Mouse (Mus musculus) layer of hippocampus, postnatal 10 days (tissue): ENCODE results near the gene Wnt6. TPM values are rescaled to one million over a fixed set of nuclear protein-coding genes. Genes with fewer than 3 reads are reported as not detected.

ENCODE experiments used
- DNase-seq, 2 experiments: peaks; one replicate each; pipeline ENCODE4 v3.0.0; 2021; ENCODE audit warnings: low spot score in 2 of 2
- long read RNA-seq: library from polyadenylated mRNA; stranded (forward); transcript quantifications from one replicate; pipeline ENCODE4 v2.0.0, GENCODE M21; 2023
- total RNA-seq, 2 experiments: library from RNA; stranded (reverse); gene quantifications; 2 replicates each; pipeline ENCODE4 v1.2.3; 2021

Gene Wnt6
- total RNA-seq: 1 to 10 TPM in 1 of 2 experiments, under 1 TPM in 1; 0.75 to 1.3 TPM
- long read RNA-seq, partial matches to known transcripts: 0 of 3 reads
- long read RNA-seq, other reads (novel, unspliced or antisense): 0 of 3 reads

DNA sequence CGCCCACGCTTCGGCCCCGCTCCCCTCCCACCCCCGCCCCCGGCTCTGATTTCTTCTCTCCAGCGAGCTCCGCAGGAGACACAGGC lies at the start of gene Wnt6:
TSS of gene Wnt6 (plus strand) at position 48 of the 86 bp plus-strand sequence.
- DNase-seq: no peak

DNA sequence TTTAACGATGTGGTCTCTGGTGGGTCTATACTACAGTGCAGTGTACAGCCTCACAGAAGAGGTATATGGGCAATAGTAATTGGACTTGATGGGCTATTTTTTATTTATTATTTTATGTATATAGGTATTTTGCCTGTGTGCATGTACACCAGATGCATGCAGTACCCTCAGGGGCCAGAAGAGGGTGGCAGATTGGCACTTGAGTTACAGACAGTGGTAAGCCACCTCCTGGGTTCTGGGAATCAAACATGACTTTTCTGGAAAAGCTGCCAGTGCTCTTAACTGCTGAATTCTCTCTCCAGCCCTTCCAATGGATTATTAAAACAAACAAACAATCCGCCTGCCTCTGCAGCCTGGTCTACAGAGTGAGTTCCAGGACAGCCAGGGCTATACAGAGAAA lies 47.9 kb upstream of the Wnt6 start:
- peak in 1 of 2 experiments; percentile 21 for DNase-seq

DNA sequence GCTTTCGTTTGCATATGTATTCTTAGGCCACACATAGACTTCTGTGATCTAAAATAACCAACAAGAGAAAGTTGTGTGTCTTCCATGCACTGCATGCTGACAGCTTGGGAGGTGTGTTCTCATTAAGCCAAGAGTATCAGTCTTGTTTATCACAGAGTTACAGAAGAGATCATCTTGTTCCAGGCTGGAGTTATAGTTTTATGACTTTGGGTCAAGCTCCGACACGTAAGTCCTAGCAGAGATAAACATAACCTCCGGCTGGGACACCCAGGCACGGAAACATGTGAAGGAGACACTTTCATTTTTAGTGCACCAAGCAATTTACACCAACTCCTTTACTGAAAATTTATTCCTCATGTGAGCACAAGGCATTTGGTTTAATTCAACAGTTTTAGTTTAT lies 45.6 kb upstream of the Wnt6 start:
- DNase-seq: no peak

DNA sequence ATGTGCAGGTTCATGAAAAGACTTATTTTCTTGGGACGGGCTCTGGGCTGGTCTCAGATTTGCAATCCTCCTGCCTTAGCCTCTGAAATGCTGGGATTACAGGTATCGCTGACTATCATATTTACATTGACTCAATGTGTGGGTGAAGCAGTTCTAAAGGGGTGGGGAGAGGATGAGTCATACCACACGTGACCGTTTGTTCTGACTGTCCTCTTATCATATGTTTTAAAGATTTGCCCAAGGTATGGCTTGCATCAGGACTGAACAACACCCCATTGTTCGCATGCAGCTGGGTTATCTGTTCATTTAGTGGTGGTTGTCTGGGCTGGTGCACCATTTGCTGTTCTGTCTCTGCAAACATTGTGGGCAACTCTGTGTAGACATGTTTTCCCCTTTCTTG lies 45.0 kb upstream of the Wnt6 start:
- no peak for DNase-seq

DNA sequence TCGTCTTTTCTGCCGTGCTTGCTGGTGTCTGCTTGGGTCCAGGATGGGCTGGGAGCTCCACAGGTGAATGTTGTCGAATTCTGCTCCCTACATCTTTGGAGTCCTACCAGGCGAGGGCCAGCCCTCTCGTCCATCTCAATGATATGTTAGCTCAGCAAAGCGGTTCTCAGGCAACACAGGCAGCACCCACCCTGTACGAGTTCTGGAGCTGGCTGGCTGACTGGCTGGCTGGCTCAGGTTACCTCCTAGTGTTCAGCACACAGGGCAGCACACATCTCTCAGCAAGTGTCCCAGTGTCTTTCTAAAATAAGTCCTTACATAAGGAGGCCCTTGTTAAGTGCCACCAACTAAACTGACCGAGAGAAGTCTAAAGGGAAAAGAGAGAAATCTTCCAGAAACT lies 43.2 kb upstream of the Wnt6 start:
- DNase-seq: no peak

DNA sequence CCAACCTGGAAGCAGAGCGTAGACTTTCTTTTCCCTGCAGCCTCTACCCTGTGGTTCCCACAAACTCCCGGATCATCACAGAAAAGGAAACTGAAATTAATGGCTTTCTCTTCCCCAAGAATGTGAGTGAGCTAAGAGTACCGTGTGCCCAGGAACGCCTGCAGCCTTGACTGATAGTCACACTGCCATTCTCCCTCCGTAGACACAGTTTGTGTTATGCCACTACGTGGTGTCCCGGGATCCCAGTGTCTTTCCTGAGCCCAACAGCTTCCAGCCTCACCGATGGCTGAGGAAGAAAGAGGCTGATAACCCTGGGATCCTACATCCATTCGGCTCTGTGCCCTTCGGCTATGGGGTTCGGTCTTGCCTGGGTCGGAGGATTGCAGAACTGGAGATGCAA lies 34.7 kb upstream of the Wnt6 start:
- DNase-seq: no peak

DNA sequence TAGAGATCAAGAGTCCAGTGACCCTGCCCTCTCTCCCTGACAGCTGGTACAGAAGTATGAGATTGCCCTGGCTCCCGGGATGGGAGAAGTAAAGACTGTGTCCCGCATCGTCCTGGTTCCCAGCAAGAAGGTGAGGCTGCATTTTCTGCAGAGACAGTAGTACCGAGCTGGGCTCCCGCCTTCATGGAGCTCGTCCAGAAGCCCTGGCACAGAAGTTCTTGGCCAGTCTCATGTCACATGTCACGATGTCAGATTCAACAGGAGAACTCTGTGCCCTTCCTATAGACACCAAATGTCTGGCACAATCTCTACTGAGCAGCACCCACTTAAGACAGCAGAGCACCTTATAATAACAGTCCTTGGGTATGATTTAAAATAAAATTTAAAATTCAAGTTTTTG lies 34.2 kb upstream of the Wnt6 start:
- DNase-seq: no peak

DNA sequence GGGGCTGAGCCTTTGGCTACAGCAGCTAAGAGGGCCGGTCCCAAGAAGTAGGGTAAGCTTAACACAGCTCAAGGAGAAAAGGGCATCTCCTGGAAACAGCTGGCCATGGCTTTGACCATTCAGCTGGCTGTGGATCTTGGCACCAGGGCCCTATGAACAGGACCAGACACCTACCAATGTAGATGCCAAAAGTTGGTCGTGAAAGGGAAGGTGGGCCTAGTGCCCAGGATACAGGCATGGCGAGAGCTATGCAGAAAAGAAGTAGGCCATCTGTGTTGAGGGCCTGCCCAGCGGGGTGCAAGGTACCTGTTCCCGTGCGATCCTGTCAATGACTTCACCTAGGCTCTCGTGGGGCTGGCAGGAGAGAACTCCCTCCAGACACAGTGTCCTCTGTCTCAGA lies 30.8 kb upstream of the Wnt6 start:
- no peak for DNase-seq

DNA sequence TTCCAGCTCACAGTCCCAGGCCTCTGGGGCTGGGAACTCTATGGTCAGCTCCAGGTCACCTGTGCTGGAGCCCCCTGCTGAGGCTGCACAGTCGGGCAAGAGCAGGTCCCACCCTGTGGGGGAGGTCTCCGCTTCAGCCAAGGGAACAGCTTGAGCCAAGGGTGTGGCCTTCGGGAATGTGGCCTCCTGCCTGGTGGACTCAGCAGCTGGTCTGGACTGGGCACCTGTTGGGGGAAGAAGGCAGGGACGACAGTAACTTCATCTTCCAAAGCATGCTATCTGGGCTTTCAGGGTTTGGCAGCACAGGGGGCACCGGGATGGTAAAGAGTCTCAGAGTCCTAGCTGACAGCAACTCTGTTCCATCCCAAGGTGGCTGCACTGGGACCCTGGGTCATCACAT lies 24.4 kb upstream of the Wnt6 start:
- no peak for DNase-seq

DNA sequence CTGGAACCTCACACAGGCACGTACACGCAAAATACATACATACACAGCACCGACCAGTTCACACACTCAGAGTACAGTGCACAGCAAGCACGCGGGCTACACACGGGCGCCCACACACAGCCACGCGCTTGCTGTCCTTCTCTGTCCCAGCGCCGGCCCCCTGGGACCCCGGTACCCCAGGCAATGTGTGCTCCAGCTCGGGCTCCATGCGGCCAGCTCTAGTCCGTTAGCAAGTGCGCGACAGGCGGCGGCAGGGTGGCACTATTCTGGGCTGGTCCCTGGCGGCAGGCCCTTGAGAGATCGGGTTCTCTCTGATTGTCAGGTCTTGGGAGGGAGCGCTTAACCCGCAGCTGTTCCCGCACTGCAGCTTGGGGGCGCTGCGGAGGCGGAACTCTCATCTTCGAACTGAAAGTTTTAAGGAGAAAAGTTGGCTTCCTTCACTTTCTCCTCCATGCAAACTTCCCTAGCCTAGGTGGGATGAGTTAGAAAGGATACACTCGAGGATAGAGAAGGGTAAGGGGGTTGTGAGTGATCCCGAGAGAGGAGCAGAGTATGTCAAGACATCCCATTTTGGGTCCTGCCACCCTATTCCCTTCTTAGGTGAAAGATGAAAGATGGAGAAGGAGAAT lies 22.9 kb upstream of the Wnt6 start, which contains the start of gene Prkag3:
TSS of gene Prkag3 (minus strand) at position 579 of the 629 bp plus-strand sequence.
- peak; percentile 48 to 62 for DNase-seq

DNA sequence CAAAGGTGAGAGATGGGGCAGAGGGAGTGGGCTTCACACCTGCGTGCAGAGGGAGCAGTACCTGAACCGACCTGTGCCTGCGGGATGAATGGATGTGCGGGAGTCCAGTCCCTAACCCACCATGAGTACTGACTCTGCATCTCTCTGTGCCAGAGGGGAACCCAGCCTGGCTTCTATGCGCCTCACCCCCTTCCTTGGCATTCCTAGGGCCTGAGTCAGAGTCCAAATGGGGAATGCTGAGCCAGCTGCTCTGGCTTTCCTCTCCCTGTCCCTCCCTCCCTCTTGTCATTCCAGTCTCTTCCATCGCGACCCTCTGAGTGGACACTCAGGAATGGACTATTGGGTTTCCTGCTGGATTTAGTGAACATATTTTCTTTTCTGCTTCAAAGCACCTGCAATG lies 22.4 kb upstream of the Wnt6 start:
- no peak for DNase-seq

DNA sequence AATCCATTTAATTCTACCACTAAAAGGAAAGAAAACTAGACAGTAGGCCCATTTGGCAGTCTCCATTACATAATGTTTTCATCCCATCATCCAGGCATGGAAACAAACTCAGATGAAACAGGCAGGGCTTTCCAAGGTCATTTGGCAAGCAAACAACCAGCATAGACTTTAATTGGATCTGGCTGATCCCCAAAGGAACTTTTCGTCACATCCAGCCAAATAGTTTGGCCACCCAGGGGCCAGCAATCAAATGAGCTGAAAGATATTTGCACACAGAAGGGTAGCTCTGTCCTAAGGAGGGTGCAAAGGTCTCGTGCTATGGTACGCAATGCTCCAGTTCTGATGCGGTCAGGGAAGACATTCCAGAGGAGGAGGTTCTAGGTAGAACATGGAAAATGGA lies 21.0 kb upstream of the Wnt6 start:
- no peak for DNase-seq

DNA sequence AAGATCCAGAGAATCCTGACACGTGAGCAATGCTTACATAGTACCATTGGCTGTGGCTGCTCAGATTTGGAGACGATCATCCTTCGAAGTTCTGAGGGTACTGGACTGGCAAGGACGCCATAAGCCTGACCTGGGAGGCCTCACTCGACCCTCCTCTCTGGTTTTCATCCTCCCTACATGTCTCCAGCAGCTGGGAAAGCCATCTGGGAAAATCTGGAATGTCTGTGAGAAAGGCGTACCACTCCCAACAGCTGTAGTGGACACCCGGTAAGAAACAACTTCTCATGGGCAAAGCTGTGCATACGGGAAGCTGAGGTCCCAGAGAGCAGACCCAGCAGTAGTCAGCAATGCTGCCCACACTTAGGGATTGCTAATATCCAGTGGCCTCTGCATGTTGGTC lies 19.5 kb upstream of the Wnt6 start:
- no peak for DNase-seq

DNA sequence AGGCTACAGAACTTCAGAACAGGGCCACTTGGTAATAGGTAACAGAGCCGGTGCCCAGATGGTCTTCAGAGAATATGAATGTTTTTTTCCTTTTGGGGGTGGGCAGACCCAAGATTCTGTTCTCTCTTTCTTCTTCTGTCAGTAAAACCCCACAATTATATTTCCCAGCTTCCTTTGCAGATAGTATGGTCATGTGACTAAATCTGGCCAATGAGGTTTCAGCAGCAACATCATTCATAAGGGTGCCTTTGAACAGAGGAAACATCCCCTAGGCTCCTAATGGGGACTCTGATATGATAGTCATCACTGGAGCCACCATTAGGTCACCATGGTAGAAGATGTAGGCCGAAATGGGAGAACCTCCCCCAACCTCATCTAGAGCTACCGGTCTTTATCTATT lies 18.9 kb upstream of the Wnt6 start:
- no peak for DNase-seq

DNA sequence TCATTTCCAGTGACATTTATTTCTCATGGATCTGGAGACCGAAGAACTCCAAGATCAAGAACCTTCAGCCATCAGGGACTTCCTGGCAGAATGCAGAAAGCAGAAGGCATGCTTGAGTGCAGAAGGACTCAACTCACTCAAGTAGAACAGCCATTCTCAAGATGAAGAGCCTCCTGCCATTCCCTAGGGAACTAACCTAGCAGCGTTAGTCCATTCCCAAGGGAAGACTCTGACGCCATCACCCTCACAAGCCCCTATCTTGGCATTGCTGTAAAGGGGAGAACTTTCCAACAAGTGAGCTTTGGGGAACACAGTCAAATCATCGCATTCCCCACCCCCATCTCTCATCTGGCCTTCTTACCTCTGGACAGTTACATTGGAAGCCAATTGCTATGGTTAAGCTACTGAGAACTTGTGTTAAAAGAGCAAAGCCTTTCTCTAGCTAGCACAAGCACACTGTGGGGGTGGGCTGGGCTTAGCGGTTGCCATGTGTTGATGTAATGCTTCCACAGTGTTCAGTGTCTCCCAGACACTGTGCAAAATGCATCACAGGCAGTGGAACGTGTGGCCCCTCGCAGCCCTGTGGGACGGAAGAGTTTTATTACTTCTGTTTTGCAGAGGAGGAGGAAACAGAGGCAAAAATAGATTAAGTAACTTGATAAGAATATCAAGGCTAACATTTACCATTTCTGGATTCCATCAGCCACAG lies 18.3 kb upstream of the Wnt6 start:
- no peak for DNase-seq

DNA sequence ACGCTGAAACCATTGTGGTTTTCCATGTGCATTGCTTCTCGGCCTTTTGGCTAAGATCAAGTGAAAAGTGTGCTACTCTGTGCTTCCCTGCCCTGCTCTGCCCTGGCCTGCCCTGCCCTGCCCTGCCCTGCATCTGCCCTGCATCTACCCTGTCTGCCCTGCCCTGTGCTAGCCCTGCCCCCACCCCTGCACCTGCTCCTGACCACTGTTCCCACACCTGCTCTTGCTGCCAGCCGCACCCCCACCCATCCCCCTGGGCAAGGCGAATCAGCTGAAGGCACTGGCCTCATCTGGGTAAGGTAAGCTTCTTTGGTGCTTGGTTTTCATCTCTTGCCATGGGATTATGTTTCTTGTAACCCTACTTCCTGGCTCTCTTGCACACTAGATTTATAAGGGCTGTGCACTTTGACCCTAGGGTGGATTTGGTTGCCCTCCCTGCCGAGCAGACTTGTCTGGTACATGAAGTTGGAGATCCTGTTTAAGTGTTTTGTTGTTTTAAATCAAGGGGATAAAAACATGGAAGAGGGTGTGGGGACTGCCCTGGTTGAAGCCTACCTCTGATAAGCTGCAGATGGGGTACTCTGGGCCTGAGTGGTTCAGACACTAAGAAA lies 17.4 kb upstream of the Wnt6 start:
- no peak for DNase-seq

DNA sequence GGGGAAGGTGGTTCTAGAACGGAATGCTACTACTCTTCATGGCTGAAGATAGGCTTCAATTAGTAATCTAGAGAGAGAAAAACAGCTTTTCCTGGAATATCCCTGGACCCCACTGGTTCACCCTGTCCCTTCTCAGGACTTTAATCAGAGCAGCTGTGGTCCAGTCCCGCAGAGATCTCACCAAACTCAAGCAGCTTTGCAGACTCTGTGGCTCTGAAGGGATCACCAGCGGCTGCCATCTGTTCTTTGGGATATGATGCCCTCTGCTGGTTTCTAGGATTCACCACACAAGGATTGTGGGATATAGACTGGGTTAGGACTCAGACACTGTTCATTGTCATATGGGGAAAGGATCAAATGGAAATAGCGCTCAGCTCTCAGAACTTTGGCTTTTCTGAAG lies 11.9 kb upstream of the Wnt6 start:
- peak; percentile 41 to 63 for DNase-seq

DNA sequence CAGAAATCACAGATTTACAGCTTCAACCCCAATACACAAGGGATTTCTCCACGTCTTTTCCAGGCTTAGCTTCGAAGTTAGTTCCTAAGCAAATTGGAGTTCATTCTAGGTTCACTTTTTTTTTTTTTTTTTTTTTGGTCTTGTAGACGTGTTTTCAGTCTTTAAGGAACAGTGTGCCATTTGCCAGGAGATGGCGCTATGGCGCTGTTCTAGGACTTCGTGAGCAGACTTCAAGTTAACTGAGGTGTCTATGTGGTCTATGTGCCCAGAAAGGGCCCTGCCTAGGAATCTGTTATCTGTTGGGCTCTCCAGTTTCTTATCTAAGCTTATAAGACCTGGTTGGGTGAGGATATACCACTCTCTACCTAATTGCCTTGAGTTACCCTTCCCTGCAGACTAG lies 8.6 kb upstream of the Wnt6 start:
- DNase-seq: peak; percentile 71 to 74

DNA sequence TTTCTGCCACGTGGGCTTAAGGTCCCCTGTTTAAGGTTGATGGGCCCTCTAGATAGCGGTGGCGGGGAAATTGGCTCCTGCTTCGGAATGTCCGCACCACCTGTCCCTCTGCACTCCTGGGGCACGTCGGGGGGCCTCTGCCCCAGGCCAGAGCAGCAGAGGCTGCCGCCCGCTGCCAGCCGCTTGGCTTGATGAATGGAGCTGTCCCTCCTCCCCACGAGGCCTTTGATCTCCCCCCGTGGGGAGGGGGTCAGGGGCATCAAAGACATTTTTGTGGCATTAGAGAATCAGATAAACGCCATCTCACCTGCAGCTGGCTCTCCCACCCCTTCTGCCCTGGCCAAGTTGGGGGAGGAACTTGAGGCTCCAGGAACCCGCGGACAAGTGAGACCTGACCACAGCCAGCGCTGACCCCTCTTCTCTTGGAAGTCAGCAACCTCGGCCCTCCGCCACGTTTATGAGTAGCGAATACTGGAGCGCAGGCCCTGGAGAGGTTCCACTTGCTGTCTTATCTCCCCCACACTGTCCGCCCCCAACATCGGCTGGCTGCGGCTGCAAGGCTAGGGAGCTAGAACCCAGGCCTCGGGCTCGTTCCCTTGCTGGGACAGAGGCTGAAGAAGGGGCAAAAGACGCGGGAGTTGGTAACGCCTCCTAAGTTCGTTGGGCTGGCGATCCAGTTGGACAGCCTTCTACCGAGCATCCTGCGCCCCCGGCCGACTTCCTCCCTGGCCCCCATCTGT lies 795 bp upstream of the Wnt6 start:
- no peak for DNase-seq

DNA sequence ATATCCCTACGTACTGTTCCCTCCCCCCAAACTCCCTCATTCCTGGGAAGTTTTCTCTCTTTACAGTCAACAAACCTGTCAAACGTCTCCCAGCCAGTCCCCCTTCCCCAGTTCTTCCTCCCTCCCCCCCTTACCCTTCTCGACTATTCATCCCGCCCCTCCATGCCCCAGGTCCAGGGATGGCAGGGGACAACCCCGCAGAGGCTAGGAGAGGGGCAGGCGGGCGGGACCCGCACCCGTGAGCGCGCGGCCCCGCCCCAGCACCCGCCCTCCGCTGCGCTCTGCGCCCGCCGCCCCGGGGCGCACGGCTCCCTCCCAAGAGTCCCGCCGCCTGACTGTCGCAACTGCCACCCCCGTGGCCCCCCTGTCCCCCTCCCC lies 236 bp upstream of the Wnt6 start:
- DNase-seq: no peak

DNA sequence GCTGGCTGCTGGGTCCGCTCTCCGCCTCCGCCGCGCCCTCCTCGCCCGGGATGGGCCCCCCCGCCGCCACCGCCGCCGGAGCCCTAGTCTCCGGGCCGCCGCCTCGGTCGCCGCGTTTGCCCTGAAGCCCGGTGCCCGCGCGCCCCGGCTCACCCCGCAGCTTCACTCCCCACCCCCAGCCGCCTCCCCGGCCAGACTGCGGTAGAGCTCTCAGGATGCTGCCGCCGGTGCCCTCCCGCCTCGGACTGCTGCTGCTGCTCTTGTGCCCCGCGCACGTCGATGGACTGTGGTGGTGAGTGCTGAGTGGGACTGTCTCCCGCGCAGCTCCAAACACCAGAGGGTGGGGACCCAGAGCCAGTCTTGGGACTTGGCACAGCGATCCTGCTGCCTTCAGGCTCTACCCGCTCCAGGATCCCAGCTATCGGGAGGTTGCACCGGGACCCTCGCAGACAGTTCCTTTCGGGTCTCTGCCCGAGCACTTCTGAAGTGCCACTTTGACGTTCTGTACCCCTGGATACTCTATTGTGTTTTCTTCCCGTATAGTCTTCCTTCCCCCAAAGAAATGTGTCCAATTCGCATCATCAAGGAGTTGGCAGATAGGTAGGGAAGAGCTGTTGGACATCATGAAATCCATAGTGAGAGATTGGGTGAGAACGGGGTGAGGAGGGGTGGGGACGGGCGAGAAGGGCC lies 384 bp downstream of the Wnt6 start:
- DNase-seq: peak in 1 of 2 experiments; percentile 28

DNA sequence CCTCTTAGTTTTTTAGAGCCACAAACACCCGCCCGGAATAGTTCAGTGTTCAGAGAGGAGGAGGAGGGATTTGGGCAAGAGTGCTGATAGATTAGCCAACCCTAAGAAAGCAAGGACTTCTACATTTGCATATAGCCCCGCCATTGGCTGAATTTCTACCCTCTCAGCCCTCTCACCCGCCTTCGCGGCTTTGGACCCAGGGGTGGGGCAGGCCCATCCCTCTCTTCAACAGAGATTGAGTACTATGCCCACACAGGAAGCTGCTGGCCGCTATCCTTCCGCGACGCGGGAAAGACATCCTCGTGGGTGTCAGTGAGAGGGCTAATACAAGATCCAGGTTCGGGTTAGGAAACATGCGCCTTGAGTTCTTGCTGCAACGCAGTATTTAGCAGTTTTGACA lies 1.4 kb downstream of the Wnt6 start:
- DNase-seq: peak in 1 of 2 experiments; percentile 54
